Mouse (Mus musculus): ENCODE results near the gene Mn1.

DNA sequence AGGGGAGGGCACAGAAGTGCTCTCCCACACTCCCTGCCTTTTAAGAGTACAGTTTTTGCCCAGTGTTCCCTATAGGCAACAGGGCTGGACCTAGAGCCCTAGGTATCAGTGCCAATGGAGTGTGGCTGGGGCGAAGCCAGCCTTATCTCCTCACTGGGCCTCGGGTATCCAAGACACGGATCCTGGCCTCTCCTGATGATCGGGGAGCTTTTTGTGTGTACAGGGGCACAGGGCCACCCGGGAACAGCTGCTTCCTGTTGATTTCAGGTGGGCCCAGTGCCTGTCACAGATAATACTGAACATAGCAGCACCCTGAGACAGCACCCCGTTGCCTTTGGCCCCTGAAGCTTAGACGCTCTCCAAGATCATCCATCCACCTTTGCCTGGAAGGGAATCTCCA, 19.1 kb downstream of the Mn1 start:
- TF ChIP-seq CTCF (IDR thresholded peaks at IDR 0.05; ENCODE audit: low read depth) (no peak), EP300 (IDR thresholded peaks at IDR 0.05; ENCODE audit: low read depth) (no peak)

Measured in liver, postnatal 0 days (tissue).